Mouse (Mus musculus) inflammation-experienced regulatory T-cells, adult 6 months (primary cell): ENCODE measurements at regions not wholly inside any gene's neighbourhood (a gene's known extent, or its start where the extent isn't known, plus 50 kb on each side); places are given as distances from the start of the nearest gene placed in this dataset.

Experiments used
- ATAC-seq: one replicate; pipeline ENCODE4 v1.8.0; 2017

GRCm38 (mm10) chr13:31248996-31249395 is 275.0 kb downstream of the Gm5447 start:
- ATAC-seq, result no peak

- ATAC-seq, result no peak
These were observed 275.5 kb downstream of the Gm5447 start for GRCm38 (mm10) chr13:31249525-31249924.

- ATAC-seq, result no peak
These were observed 280.0 kb downstream of the Gm5447 start for GRCm38 (mm10) chr13:31254016-31254415.

- no peak for ATAC-seq
These were observed 280.7 kb downstream of the Gm5447 start for GRCm38 (mm10) chr13:31254744-31255143.

GRCm38 (mm10) chr13:31255506-31255905 is 281.5 kb downstream of the Gm5447 start:
- ATAC-seq, result no peak

GRCm38 (mm10) chr13:31267865-31268264 is 288.1 kb upstream of the Foxq1 start:
- no peak for ATAC-seq

GRCm38 (mm10) chr13:31276005-31276644 is 279.8 kb upstream of the Foxq1 start:
- no peak for ATAC-seq

GRCm38 (mm10) chr13:31290630-31291029 is 265.3 kb upstream of the Foxq1 start:
- no peak for ATAC-seq

- ATAC-seq, result no peak
These were observed 263.1 kb upstream of the Foxq1 start for GRCm38 (mm10) chr13:31292584-31293387.

GRCm38 (mm10) chr13:31294011-31294410 is 261.9 kb upstream of the Foxq1 start:
- ATAC-seq, result no peak

- ATAC-seq, result no peak
These were observed 252.7 kb upstream of the Foxq1 start for GRCm38 (mm10) chr13:31303194-31303593.

- ATAC-seq, result no peak
These were observed 251.6 kb upstream of the Foxq1 start for GRCm38 (mm10) chr13:31304286-31304865.

GRCm38 (mm10) chr13:31309083-31309621 is 246.8 kb upstream of the Foxq1 start:
- ATAC-seq, result no peak

GRCm38 (mm10) chr13:31312772-31313171 is 243.2 kb upstream of the Foxq1 start:
- ATAC-seq, result no peak

- no peak for ATAC-seq
These were observed 242.1 kb upstream of the Foxq1 start for GRCm38 (mm10) chr13:31313821-31314220.

- no peak for ATAC-seq
These were observed 238.9 kb upstream of the Foxq1 start for GRCm38 (mm10) chr13:31317066-31317465.

GRCm38 (mm10) chr13:31318008-31318407 is 237.9 kb upstream of the Foxq1 start:
- no peak for ATAC-seq

GRCm38 (mm10) chr13:31321411-31321810 is 234.5 kb upstream of the Foxq1 start:
- no peak for ATAC-seq

- ATAC-seq, result no peak
These were observed 229.6 kb upstream of the Foxq1 start for GRCm38 (mm10) chr13:31326269-31326851.

GRCm38 (mm10) chr13:31327511-31327951 is 228.4 kb upstream of the Foxq1 start:
- no peak for ATAC-seq

- no peak for ATAC-seq
These were observed 227.2 kb upstream of the Foxq1 start for GRCm38 (mm10) chr13:31328756-31329155.

- ATAC-seq, result no peak
These were observed 225.2 kb upstream of the Foxq1 start for GRCm38 (mm10) chr13:31330731-31331130.

GRCm38 (mm10) chr13:31334981-31335380 is 221.0 kb upstream of the Foxq1 start:
- no peak for ATAC-seq
